Mouse (Mus musculus) limb, embryonic 15.5 days (tissue): Measurements from ENCODE around the gene Psmd9. TPM values are rescaled to one million over a fixed set of nuclear protein-coding genes. Genes with fewer than 3 reads are reported as not detected.

Experiments used
- ATAC-seq: fragments of 200-750 bp; cut with Nextera tagmentation; 2 replicates; pipeline ENCODE4 v1.8.0; 2017; ENCODE audit warnings: low read depth, moderate TSS enrichment; ENCODE audit not compliant: insufficient number of reproducible peaks, low FRiP score, low TSS enrichment
- H3K27ac ChIP-seq: fragments of 300-500 bp; sonication (generic); 2 replicates; pipeline ENCODE4 v1.5.1; 2015; ENCODE audit warnings: moderate library complexity, mild to moderate bottlenecking, inconsistent platforms
- H3K27me3 ChIP-seq: fragments of 300-500 bp; sonication (generic); 2 replicates; pipeline ENCODE4 v1.6.1; 2015; ENCODE audit warnings: inconsistent platforms
- H3K36me3 ChIP-seq: fragments of 300-500 bp; sonication (generic); 2 replicates; pipeline ENCODE4 v1.6.1; 2015; ENCODE audit warnings: inconsistent platforms
- H3K4me1 ChIP-seq: fragments of 300-500 bp; sonication (generic); 2 replicates; pipeline ENCODE4 v1.6.1; 2015; ENCODE audit warnings: inconsistent platforms
- H3K4me2 ChIP-seq: fragments of 300-500 bp; sonication (generic); 2 replicates; pipeline ENCODE4 v1.6.1; 2015; ENCODE audit warnings: mild to moderate bottlenecking, inconsistent platforms
- H3K4me3 ChIP-seq: fragments of 300-500 bp; sonication (generic); 2 replicates; pipeline ENCODE4 v1.5.1; 2015; ENCODE audit warnings: mild to moderate bottlenecking, inconsistent platforms
- H3K9ac ChIP-seq: fragments of 300-500 bp; sonication (generic); 2 replicates; pipeline ENCODE4 v1.6.1; 2015; ENCODE audit warnings: inconsistent platforms
- H3K9me3 ChIP-seq: fragments of 300-500 bp; sonication (generic); 2 replicates; pipeline ENCODE4 v1.6.1; 2016; ENCODE audit warnings: inconsistent platforms
- WGBS: fragments of 180-500 bp; shearing (Covaris S2); methylation state at CpG from one replicate; pipeline ENCODE4 v1.1.7; 2015; 5-methylcytosine and 5-hydroxymethylcytosine counted together
- polyA plus RNA-seq: library from polyadenylated mRNA; unstranded; fragments of >200 nt; fragmentation: Nextera tagmentation; extraction: Ambion mirVana; gene quantifications from 2 replicates; pipeline ENCODE4 v1.2.1, GENCODE M21; 2015

Gene Psmd9
- polyA plus RNA-seq, 1 experiment from 2014 or later, result 93.3 TPM

DNA sequence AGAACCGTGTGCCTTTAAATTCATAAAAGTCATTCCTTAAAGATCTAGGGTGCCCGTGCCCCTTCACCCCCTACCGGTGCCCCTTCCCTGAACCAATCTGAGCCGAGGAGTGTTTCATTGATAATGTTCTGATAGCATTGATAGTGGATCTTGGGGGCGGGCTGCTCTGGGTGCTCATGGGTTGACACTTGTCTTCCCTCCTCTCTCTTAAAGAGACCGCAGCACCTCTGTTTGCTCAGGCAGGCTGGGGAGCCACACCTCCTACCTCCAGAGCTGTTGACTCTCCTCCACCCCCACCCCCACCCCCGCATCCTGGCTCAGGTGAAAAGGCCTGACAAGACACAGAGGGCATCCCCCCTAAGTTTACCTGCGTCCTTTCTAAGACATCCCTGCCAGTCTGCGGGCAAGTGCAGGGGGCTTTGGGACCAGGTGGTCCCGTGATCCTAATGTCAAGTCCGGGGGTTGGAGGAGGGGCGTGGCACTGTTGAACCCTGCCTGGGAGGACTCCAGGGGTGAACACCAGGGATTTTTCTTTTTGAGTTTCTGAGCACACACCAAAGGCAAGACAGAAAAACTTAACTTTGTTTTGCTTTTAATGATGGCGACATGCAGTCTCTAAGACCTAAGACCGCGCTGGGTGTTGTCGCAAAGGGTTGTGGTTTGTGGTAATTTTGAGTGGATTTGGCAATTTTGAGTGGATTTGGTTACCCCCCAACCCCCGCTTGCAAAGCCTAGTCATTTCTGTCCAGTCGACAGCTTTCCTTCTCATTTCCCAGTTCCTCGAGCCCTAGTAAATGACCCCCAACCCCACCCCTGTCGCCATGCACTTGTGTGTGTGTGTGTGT, 24.2 kb upstream of the Psmd9 start:
- WGBS, result 35% methylated on average over 20 of the region's 20 CpGs
- peaks cover 53% of the 10 kb centered on the region for H3K4me1 ChIP-seq
- no peaks in the 10 kb centered on the region for H3K9me3 ChIP-seq

DNA sequence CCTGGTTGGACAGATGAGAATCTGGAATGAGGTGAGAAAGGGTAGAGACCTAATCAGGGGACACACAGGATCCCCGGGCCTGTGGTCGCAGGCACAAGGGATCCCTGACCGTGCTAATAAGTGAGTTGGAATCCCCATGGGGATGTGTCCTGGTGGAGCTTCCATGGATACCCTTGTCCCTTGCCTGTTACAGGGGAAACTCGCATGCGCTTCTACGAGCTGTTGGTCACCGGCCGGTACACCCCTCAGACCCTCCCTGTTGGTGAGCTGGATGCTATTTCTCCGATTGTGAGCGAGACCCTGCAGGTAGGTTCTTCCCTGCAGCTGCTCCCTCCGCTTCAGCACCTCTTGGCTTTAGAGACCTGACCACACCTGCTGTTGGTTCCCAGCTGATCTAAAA, 22.9 kb upstream of the Psmd9 start:
- peaks cover 46% of the 10 kb centered on the region for H3K36me3 ChIP-seq
- WGBS, result 84% methylated on average over 11 of the region's 11 CpGs
- no peak overlapping the region for H3K9ac ChIP-seq
- H3K9me3 ChIP-seq, result no peaks in the 10 kb centered on the region
- H3K4me2 ChIP-seq, result no peak overlapping the region
- no peak for ATAC-seq
- no peaks in the 10 kb centered on the region for H3K27me3 ChIP-seq
- no peak overlapping the region for H3K27ac ChIP-seq
- no peak overlapping the region for H3K4me3 ChIP-seq
- peaks cover 66% of the 10 kb centered on the region for H3K4me1 ChIP-seq

More for the DNA sequence above, 24.2 kb upstream of the Psmd9 start:
- Histone ChIP-seq H3K4me2 (peak overlapping the region; percentile 94), H3K4me3 (peak overlapping the region; percentile 88), H3K9ac (peak overlapping the region; percentile 23; the same call in 1 of the 2 replicates), H3K36me3 (peaks cover 37% of the 10 kb centered on the region), H3K27ac (no peak overlapping the region), H3K27me3 (no peaks in the 10 kb centered on the region)
- no peak for ATAC-seq

DNA sequence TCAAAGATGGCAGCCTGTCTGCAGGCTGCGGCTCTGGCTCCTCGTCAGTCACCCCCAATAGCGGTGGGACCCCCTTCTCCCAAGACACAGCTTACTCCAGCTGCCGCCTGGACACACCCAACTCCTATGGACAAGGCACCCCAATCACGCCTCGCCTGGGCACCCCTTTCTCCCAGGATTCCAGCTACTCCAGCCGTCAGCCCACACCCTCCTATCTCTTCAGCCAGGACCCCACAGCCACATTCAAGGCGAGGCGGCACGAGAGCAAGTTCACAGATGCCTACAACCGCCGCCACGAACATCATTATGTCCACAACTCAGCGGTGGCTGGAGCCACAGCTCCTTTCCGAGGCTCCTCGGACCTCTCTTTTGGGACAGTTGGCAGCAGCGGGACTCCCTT, 21.6 kb upstream of the Psmd9 start:
- Histone ChIP-seq H3K27me3 (no peaks in the 10 kb centered on the region), H3K9ac (no peak overlapping the region), H3K36me3 (peaks cover 57% of the 10 kb centered on the region), H3K27ac (no peak overlapping the region), H3K9me3 (no peaks in the 10 kb centered on the region), H3K4me3 (no peak overlapping the region), H3K4me1 (peaks cover 70% of the 10 kb centered on the region), H3K4me2 (no peak overlapping the region)
- 82% methylated on average over 17 of the region's 17 CpGs for WGBS
- ATAC-seq, result no peak

DNA sequence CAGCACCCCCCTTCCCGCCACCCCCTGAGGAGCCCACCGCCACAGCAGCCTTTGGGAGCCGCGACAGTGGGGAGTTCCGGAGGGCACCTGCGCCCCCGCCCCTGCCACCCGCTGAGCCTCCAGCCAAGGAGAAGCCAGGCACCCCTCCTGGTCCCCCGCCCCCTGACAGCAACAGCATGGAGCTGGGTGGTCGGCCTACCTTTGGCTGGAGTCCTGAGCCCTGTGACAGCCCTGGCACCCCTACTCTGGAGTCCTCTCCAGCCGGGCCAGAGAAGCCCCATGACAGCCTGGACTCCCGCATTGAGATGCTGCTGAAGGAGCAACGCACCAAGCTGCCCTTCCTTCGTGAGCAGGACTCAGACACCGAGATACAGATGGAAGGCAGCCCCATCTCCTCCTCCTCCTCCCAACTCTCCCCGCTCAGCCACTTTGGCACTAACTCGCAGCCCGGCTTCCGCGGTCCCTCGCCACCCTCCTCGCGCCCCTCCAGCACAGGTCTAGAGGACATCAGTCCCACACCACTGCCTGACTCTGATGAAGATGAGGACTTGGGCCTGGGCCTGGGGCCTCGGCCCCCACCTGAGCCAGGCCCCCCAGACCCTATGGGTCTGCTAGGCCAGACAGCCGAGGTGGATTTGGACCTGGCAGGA, 21.0 kb upstream of the Psmd9 start:
- H3K27ac ChIP-seq, result 0 out of 2 replicates have a peak overlapping the region, but pooled peaks have one; percentile 11

DNA sequence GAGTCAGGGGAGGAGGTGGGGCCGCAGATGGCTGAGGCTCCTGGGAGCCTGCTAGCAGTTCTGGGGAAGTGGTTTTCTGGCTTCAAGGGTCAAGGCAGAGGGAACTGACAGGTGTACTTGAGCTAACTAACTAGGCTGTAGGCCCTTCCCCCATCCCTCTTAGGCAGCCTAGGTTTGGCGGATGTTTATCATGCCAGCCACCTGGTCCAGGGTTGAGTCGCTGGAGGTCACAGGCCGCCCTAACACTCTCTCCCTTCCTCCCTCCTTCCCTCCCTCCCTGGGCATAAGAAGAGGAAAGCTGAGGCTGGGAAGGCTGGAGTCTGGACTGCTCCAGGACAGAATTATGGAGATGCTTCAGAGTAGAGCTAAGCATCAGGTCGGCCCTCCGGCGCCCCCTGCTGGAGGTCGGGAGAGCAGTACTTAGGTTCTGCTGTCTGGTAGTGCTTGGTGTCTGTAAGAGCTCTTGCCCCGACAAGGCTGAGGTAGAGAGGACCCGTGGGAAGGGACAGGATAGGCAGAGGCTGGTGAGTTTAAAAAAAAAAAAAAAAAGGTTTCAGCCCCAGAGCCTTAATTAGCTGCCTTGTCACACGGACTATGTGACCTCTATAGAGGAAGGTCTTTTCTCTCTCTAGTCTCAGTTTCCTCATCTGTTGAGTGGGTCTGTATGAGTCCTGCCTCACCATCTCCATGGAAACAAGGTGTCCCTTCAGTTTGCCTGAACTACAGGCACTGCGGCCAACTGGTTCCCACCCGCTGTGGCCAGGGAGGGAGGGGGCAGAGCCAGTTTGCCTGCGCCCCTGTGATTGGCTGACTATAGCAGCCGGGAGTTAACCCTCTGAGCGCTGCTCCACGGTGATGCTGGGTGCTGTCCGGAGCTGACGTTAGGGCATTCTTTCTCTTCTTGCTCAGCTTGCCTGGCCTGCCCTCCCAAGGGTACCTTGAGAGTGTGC, 19.5 kb upstream of the Psmd9 start:
- Histone ChIP-seq H3K27me3 (no peaks in the 10 kb centered on the region), H3K36me3 (peaks cover 74% of the 10 kb centered on the region), H3K4me2 (peak overlapping the region; percentile 51), H3K4me1 (peaks cover 58% of the 10 kb centered on the region), H3K9ac (no peak overlapping the region), H3K4me3 (peak overlapping the region; percentile 36), H3K9me3 (no peaks in the 10 kb centered on the region), H3K27ac (peak overlapping the region; percentile 13; the same call in 1 of the 2 replicates)
- ATAC-seq, result peak; percentile 83
- 5% methylated on average over 19 of the region's 19 CpGs for WGBS

More for the DNA sequence above, 21.0 kb upstream of the Psmd9 start:
- H3K9ac ChIP-seq, result no peak overlapping the region
- H3K36me3 ChIP-seq, result peaks cover 64% of the 10 kb centered on the region
- H3K4me2 ChIP-seq, result no peak overlapping the region
- WGBS, result 85% methylated on average over 25 of the region's 25 CpGs
- H3K4me3 ChIP-seq, result no peak overlapping the region
- ATAC-seq, result no peak
- H3K27me3 ChIP-seq, result no peaks in the 10 kb centered on the region
- H3K4me1 ChIP-seq, result peaks cover 70% of the 10 kb centered on the region
- H3K9me3 ChIP-seq, result no peaks in the 10 kb centered on the region

DNA sequence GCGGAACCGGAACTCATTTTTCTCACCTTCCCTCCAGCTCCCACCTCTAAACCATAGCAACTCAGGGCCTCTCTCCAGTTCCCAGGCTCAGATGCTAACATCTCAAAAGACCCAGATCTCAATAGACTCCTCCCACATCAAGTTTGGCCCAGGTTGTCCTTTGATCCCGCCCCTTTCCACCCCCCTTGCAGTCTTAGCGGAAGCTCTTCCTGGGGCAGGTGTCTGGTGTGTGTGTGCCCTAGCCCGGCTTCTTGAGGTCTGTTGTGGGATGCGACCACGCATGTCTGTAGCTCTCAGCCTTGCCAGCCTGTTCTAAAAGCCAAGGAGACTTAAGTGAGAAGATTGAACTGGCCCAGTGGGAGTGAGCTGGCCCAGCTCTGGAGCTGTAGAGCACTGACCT, 18.6 kb upstream of the Psmd9 start:
- Histone ChIP-seq H3K27me3 (no peaks in the 10 kb centered on the region), H3K27ac (0 out of 2 replicates have a peak overlapping the region, but pooled peaks have one; percentile 30)
- 33% methylated on average over 7 of the region's 7 CpGs for WGBS

DNA sequence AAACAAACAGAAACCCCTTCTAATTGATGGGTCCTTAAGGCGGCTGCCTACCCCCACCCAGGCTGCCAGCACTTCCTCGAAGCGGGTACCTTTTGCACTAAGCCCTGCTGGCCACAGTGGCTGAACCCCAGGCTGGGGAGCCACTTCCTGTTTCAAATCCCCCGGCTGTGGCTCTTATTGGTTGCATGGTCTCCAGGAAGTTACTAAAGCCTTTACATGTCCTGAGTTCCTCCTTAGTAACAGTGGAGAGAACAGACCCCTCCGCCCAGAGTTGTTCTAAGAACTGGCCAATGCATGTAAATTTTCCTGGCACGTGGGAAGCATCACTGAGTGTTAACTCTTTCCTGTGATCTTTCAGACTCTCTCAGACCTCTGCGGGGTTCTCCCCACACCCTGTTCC, 18.1 kb upstream of the Psmd9 start:
- no peak overlapping the region for H3K9ac ChIP-seq
- 0 out of 2 replicates have a peak overlapping the region, but pooled peaks have one; percentile 30 for H3K27ac ChIP-seq
- 37% methylated on average over 7 of the region's 7 CpGs for WGBS
- H3K4me3 ChIP-seq, result peak overlapping the region; percentile 36; the same call in 1 of the 2 replicates
- no peaks in the 10 kb centered on the region for H3K27me3 ChIP-seq
- H3K9me3 ChIP-seq, result no peaks in the 10 kb centered on the region
- peak overlapping the region; percentile 51 for H3K4me2 ChIP-seq
- no peak for ATAC-seq
- H3K4me1 ChIP-seq, result peaks cover 44% of the 10 kb centered on the region
- H3K36me3 ChIP-seq, result peaks cover 76% of the 10 kb centered on the region

More for the DNA sequence above, 18.6 kb upstream of the Psmd9 start:
- peak overlapping the region; percentile 36 for H3K4me3 ChIP-seq
- no peak overlapping the region for H3K9ac ChIP-seq
- H3K4me1 ChIP-seq, result peaks cover 49% of the 10 kb centered on the region
- ATAC-seq, result no peak
- no peaks in the 10 kb centered on the region for H3K9me3 ChIP-seq
- peak overlapping the region; percentile 51 for H3K4me2 ChIP-seq
- H3K36me3 ChIP-seq, result peaks cover 76% of the 10 kb centered on the region

DNA sequence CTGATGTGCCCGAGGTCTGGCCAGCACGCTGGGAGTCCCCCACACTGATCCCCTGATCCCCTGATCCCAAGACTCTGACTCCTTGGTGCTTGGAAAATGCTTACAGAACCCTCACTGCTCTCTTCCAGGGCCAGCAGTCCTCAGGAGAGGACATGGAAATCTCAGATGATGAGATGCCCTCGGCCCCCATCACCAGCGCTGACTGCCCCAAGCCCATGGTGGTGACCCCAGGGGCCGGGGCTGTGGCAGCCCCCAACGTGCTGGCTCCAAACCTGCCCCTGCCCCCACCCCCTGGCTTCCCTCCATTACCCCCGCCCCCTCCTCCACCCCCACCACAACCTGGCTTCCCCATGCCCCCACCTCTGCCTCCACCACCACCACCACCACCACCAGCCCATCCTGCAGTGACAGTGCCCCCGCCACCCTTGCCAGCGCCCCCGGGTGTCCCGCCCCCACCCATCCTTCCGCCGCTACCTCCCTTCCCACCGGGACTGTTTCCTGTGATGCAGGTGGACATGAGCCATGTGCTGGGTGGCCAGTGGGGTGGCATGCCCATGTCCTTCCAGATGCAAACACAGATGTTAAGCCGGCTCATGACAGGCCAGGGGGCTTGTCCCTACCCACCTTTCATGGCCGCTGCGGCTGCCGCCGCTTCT, 17.4 kb upstream of the Psmd9 start:
- no peak for ATAC-seq
- WGBS, result 90% methylated on average over 18 of the region's 19 CpGs
- Histone ChIP-seq H3K4me2 (no peak overlapping the region), H3K9me3 (no peaks in the 10 kb centered on the region), H3K36me3 (peaks cover 73% of the 10 kb centered on the region), H3K4me1 (peaks cover 42% of the 10 kb centered on the region), H3K27me3 (no peaks in the 10 kb centered on the region), H3K4me3 (no peak overlapping the region), H3K9ac (no peak overlapping the region), H3K27ac (no peak overlapping the region)

DNA sequence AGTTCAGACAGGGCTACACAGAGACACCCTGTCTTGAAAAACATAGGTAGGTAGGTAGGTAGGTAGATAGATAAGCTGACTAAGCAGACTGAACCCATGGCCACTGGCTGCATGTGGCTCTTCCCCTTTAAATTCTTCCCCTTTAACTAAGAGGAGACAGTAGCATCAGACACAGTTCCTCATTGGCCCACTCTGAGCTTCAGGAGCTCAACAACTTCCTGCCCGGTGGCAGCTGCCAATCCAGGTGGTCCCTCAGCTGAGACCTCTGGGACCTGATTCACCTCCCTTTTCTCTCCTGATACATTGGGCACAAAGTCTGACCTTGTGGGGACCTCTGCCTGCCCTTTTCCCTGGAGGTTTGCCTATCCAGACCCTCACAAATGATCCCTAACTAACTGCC, 16.3 kb upstream of the Psmd9 start:
- Histone ChIP-seq H3K36me3 (peaks cover 73% of the 10 kb centered on the region), H3K27me3 (no peaks in the 10 kb centered on the region), H3K4me3 (no peak overlapping the region), H3K4me2 (no peak overlapping the region), H3K27ac (no peak overlapping the region), H3K9ac (no peak overlapping the region), H3K9me3 (no peaks in the 10 kb centered on the region), H3K4me1 (peaks cover 38% of the 10 kb centered on the region)
- no peak for ATAC-seq
- WGBS, result 81% methylated on average over 1 of the region's 1 CpGs

DNA sequence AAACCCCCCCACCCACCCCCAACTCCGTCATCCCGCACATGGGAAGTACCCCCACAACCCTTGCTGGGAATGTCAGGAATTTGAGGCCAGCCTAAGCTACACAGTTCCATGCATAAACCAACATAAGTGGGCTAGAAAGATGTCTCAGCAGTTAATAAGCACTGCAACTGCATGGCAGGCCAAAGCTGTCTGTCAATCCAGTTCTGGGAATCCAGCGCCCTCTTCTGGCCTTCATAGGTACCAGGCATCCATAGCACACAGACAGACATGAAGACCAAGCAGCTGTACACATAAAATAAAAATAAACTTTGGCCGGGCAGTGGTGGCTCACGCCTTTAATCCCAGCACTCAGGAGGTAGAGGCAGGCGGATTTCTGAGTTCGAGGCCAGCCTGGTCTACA, 13.8 kb upstream of the Psmd9 start:
- H3K4me3 ChIP-seq, result no peak overlapping the region
- no peak overlapping the region for H3K9ac ChIP-seq
- WGBS, result 41% methylated on average over 7 of the region's 7 CpGs
- H3K9me3 ChIP-seq, result no peaks in the 10 kb centered on the region
- ATAC-seq, result no peak
- H3K4me2 ChIP-seq, result no peak overlapping the region
- H3K4me1 ChIP-seq, result peaks cover 13% of the 10 kb centered on the region
- no peak overlapping the region for H3K27ac ChIP-seq
- H3K27me3 ChIP-seq, result no peaks in the 10 kb centered on the region
- H3K36me3 ChIP-seq, result peaks cover 81% of the 10 kb centered on the region

DNA sequence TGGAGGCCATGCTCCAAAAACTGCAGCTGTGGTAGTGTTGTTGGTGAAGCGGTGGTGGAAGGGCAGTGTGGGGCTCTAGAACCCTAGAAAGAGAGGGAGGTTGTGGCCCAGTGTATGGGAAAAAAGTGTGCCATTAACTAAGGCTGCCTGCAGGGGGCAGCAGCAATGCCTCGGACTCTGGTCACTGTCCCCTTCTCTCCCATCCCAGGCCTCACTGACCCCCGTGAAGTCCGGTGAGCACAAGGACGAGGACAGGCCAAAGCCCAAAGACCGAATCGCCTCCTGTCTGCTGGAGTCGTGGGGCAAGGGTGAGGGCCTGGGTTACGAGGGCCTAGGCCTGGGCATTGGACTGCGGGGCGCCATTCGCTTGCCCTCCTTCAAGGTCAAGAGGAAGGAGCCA, 12.4 kb upstream of the Psmd9 start:
- no peak overlapping the region for H3K4me2 ChIP-seq
- H3K9ac ChIP-seq, result no peak overlapping the region
- H3K4me1 ChIP-seq, result 0 out of 2 replicates have a peak, but pooled peaks cover under 1% of the 10 kb centered on the region
- no peak for ATAC-seq
- 87% methylated on average over 12 of the region's 12 CpGs for WGBS
- H3K27me3 ChIP-seq, result no peaks in the 10 kb centered on the region
- H3K36me3 ChIP-seq, result peaks cover 85% of the 10 kb centered on the region
- H3K4me3 ChIP-seq, result no peak overlapping the region
- H3K27ac ChIP-seq, result no peak overlapping the region
- H3K9me3 ChIP-seq, result no peaks in the 10 kb centered on the region
